Mouse (Mus musculus) cerebellum, adult 11 months (tissue): ENCODE measurements around the gene Hrasls5.

ENCODE experiments used
- DNase-seq: peaks from one replicate; pipeline ENCODE4 v3.0.0; 2022

Gene Hrasls5

GRCm38 (mm10) chr19:7611942-7612757 lies at the start of gene Hrasls5:
Gene Hrasls5 (plus strand): TSS chr19:7612541.
- no peak for DNase-seq

DNA sequence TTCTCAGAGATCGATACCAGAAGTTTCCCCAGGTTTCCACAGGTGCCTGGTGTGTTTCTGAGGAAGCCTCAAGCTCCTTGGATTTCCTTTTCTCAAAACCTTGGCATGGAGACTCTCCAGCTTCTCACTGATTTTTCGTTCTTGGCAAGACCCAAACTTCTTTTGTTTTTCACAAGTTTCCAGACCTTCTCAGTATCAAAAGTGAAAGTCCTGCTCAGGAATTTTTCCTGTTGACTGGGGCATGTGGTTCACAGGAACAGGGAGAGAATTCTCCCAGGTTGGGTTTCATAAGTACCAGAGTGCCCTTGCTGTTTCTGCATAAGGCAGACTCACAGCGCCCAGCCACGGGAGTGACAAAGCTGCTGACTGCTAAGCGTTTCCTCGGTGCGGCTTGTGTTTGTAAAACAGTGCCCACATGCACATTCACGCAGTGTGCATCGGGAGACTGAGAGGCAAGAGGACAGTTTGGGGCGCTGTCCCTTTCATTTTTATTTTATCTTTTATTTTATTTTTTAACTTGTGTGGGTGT lies 49.7 kb upstream of the Hrasls5 start:
- DNase-seq: no peak

GRCm38 (mm10) chr19:7563676-7564075 lies 48.7 kb upstream of the Hrasls5 start:
- no peak for DNase-seq

GRCm38 (mm10) chr19:7564457-7564856 lies 47.9 kb upstream of the Hrasls5 start:
- no peak for DNase-seq

GRCm38 (mm10) chr19:7566826-7567225 lies 45.5 kb upstream of the Hrasls5 start:
- DNase-seq: no peak

- DNase-seq: no peak
These were observed 44.0 kb upstream of the Hrasls5 start for GRCm38 (mm10) chr19:7568364-7568763.

- no peak for DNase-seq
These were observed 42.7 kb upstream of the Hrasls5 start for GRCm38 (mm10) chr19:7569650-7570049.

- DNase-seq: no peak
These were observed 36.2 kb upstream of the Hrasls5 start for GRCm38 (mm10) chr19:7576180-7576579.

GRCm38 (mm10) chr19:7577710-7578109 lies 34.6 kb upstream of the Hrasls5 start:
- DNase-seq: no peak

DNA sequence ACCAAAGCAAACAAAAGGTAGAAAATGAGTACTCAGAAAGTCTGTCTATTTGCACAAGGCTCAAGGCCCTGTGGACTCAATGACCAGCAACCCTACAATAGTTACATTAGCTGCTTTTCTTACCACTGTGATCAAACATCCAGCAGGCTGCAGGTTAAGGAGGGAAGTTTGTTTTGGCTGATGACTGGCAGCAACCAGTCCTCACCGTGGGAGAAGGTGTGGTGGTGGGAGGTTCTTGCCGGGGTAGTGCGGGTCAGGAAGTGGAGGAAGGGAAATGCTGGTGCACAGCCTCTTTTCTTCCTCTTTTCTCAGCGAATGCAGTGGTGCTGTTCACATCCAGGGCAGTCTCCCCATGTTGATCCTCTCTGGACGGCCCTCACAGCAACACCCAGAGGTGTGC lies 31.3 kb upstream of the Hrasls5 start:
- no peak for DNase-seq

DNA sequence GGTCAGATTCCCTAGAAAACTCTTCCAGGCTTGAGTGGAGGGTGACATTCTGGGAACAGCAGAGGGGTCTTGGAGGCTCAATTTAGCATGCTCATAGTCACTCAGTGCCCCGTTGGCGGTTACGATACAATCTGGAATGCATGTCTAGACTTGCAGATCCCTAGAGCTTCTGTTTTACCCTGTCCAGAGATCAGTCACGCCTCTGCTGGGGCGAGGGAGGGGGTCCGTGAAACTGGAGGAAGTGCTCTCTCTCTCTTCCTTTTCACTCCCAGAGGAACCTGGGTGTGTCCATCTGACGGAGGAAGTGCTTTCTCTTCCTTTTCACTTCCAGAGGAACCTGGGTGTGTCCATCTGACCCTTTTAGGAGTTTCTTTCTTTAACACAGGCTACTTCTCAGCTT lies 29.2 kb upstream of the Hrasls5 start:
- DNase-seq: no peak

GRCm38 (mm10) chr19:7583599-7583998 lies 28.7 kb upstream of the Hrasls5 start:
- DNase-seq: no peak

- no peak for DNase-seq
These were observed 27.1 kb upstream of the Hrasls5 start for GRCm38 (mm10) chr19:7585279-7585678.

- DNase-seq: no peak
These were observed 26.6 kb upstream of the Hrasls5 start for GRCm38 (mm10) chr19:7585764-7586163.

DNA sequence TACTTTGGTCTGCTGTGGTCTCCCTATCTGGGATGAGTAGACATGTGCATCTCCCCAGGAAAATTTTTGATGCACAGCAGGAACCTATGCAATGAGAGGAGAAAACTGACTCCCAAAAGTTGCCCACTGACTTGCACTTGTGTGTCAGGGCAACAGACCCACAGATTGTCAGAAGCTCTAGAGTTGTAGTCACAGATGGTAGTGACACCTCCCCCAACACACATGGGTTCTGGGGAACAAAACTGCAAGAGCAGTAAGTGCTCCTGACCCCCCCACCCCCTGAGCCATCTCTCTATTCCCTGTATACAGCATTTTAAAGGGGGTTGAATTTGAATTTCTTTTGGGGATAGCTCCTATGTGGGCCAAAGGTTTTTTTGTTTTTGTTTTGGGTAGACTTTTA lies 21.5 kb upstream of the Hrasls5 start:
- no peak for DNase-seq

GRCm38 (mm10) chr19:7592018-7592417 lies 20.3 kb upstream of the Hrasls5 start:
- DNase-seq: no peak

- no peak for DNase-seq
These were observed 16.8 kb upstream of the Hrasls5 start for GRCm38 (mm10) chr19:7595534-7595933.

DNA sequence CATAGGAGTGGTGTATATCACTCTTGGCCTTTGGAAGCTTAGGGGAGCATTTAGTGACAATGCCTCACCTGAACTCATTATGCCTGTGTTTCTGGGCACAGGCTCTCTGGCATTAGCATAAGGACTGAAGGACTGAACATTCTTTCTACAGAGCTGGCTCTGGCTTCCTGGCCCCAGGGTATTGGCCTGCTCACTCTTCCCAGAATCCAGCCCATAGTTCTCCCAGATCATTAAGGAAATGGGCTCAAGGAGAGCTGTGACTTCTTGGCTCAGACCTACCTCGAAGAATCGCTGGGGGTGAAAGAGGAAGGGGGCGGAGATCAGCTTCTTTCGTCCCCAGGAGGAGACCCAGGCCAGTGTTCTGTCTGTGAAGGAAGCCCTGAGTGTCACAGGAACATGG lies 13.9 kb upstream of the Hrasls5 start:
- no peak for DNase-seq

GRCm38 (mm10) chr19:7601551-7601950 lies 10.8 kb upstream of the Hrasls5 start:
- no peak for DNase-seq

GRCm38 (mm10) chr19:7604107-7604506 lies 8.2 kb upstream of the Hrasls5 start:
- no peak for DNase-seq

DNA sequence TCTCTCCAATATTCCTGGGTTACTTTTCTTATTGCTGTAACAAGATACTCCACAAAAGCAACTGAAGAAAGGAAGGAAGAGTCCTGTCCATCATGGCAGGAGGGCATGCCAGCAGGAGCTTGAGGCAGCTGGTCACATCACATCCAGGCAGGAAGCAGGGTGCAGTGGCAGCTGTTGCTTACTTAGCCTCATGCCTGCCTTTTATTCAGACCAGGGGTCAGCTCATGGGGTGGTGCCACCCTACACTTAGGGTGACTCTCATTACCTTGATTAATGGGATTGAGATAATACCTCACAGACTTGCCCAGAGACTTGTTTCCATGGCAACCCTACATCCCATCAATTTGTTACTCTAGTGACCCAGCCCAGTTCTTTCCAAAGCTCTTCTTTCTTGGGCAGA lies 7.3 kb upstream of the Hrasls5 start:
- DNase-seq: no peak

GRCm38 (mm10) chr19:7605930-7606783 lies 6.2 kb upstream of the Hrasls5 start:
- DNase-seq: no peak

DNA sequence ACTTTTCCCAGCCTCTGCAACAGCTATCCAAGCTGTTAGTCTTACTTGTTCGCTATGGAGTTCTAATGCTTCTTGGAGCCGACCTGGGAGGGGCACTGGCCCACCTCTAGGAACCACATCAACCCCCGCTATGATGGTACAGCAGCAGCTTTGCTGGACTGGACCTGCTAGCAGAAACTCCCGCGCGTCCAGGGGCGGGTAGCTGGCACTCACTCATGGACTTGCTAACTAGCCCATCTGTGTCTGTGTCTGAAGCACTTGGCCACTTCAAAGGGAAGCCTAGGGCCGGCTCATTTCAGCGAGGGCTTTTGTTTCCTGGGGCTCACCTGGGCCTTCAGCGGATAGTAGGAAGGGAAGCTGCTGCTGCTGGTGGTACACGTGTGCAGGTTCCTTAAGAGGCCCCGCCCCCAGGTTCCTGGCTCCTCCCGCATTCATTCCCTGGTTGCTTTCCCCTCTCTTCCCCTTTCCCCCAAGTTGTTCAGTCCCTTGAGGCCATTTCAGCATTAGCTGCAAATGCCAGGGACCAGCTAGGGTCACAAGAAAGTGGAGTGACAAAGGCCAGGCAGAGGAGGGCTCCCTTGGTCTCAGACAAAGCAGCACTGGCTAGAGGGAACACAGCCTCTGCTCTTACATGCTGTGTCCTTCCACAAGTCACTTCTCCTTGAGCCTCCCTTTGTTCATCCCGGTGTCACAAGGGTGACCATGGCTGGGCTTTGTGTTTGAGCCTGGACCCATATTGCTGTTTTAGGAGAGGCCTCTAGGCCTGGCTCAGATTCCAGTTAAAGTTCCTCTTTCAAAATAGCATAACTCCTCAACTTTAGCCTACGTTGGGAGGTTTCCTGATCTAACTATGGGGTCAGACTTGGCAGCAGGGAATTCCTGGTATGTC lies 5.3 kb upstream of the Hrasls5 start, which contains the start of gene Lgals12:
TSS of gene Lgals12 (minus strand) at position 393 of the 889 bp plus-strand sequence.
- no peak for DNase-seq
